Mouse (Mus musculus) common myeloid progenitor, adult 5-6 weeks (primary cell): ENCODE data around the gene Ppp3r2. TPM values are rescaled to one million over a fixed set of nuclear protein-coding genes. Genes with fewer than 3 reads are reported as not detected.

ENCODE experiments used
- ATAC-seq: replicated peaks from 2 replicates; pipeline ENCODE4 v1.8.0; 2016; ENCODE audit warnings: low read depth, mild to moderate bottlenecking, moderate TSS enrichment, inconsistent platforms; ENCODE audit not compliant: poor library complexity, severe bottlenecking
- total RNA-seq: library from RNA; stranded (forward); fragments of 200-1000, 187-1606 nt; gene quantifications from 2 replicates; pipeline ENCODE4 v1.2.3, GENCODE M21; 2017

Gene Ppp3r2
- total RNA-seq = not detected in 2 replicates

DNA sequence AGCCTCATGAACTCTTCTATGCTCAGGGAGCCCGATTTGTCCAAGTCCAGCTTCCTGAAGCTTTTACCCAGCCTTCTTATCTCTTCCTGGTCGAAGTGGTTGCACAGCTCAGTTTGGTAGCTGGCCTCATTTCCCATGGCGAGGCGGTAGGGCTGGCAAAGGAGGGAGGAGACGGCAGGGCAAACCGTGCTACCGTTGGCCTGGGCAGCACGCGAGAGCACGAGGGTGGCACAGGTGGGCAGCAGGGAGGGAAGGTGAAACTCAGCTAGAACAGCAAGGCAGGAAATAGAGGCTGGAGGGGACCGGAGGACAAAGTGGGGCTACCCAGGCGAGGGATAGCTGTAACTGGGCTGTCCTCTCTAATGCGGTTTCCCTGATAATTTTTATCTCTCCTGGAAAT is at the start of gene Ppp3r2:
Gene Ppp3r2 (minus strand): TSS at position 213 of the 400 bp plus-strand sequence.
- ATAC-seq = no peak

DNA sequence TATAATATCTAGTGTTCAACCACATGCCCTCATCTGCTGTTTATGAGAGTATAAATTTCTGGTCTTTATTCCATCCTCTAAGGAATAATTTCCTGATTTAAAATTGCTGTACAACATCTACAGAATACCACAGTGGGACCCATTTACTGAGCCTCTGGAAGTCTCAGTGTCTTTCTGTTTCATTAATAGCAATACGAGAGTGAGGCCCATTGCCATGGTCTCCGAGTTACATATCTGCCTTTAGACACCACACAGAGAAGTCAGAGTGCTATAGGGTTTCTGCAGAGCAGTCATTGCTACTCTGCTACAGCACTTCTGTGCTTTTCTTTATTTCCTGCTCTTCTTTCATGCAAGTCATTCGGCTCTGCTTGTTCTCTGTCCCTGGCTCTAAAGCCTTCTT is 47.5 kb upstream of the Ppp3r2 start:
- ATAC-seq = no peak

DNA sequence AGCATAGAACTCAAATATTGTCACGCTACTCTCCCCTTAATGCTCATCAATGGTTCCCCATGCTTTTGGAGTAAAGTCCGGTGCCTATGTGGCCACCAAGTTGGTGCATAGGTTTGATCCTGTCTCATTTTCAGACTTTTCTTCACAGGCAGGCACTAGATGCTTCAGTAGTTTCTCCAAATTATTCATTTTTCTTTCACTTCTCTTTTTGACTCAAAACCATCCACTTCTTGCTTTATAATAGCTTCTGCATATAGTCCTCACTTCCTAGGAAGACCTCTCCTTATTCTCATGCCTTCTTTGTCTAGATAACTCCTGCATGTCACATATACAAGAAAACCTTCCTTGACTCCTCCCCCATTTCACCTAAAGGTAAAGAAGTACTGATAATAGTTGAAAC is 42.1 kb upstream of the Ppp3r2 start:
- no peak for ATAC-seq

DNA sequence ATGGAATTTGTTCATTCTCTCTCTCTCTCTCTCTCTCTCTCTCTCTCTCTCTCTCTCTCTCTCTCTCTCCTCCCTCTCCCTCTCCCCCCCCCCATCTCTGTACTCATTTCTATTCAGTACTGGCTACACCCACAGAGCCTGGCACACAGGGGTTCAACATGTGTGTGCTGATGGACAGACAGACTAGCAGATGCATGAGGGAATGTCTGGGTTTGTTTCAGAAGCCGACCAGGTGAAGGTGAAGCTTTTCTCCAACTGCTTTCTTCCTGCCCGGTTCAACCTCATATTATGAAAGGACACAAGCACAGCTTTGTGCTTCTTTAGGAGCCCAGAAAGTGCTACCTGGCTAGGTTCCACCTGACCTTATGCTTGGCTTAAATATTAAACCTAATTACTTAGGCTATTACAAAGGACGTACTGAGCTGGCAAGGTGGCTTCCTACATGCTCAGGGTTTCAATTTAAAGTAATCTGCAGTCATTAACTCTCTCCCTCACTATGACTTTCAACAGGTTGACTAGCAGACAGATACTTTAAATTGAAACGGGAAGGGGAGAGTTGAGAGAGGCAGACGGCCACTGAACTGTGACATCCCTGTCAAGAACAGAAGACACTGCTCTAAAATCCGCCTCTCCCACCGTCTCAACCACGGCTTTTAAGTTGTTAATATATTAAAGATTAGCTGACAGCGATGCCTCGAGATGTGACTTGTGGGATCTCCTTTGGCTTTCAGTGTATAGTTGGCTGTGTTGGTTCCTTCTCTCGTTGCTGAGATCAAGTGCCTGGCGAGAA is 9.8 kb upstream of the Ppp3r2 start:
- ATAC-seq = no peak

DNA sequence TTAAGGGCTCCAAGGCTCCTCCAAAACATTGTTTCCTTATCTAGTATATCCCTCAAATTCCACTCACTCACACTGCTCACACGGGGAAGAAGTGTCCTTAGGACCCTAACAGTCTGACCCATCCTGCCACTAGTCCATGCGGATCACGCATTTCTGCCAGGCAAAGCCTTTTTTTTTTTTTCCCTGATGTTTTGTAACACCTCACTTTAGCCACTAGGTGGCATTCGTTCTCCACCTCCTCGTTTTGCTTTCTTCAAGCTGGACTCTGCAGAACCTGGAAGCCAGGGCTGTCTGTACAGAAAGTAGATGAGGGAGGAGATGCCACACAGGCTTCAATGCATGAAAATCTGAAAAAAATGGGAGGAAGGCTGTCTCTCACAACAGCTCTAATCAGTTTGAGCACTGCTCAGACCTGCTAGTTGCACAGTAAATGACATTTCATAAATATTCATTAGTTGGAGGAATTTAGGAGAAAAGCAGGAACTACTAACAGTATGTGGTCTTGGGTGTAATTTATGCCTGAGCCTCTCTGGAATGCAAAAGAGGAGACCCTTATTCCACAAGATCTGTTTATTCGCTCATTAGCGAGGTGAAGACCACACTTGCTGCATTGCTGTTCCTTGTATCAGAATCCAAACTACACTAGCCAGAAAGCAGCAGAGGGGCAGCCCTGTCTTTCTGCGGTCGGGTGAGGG is 6.9 kb upstream of the Ppp3r2 start:
- peak; percentile 87 for ATAC-seq

DNA sequence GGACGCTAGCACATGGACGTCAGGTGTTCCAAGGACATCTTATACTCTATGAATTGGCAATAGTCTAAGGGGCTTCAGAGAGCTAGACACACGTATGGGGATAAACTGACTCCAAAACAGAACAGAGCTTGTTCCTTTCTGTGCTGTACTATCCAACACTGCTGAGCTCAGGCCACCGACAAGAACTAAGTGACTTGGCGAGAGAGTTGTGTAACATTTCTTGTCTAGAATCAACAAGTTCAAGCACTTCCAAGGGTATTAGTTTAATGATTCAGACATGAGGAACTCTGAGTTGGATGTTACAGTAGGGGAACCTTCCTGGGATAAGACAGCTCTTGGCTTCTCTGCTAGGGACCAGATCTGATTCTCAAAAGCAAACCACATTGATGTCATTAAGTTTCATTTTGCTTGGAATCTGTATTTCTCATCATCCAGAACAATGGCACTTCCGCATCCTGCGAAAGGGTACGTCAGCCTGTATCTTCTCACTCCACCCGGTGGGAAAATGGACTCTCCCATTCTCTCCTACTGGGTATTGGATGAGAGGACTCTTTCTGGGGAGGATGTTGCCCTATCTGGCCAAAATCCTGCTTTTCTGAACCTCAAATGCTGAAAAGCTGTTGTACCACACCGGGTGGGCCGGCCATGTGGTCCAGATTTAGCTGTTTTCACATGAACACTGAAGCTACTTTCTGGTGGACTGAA is 1.5 kb downstream of the Ppp3r2 start:
- no peak for ATAC-seq

DNA sequence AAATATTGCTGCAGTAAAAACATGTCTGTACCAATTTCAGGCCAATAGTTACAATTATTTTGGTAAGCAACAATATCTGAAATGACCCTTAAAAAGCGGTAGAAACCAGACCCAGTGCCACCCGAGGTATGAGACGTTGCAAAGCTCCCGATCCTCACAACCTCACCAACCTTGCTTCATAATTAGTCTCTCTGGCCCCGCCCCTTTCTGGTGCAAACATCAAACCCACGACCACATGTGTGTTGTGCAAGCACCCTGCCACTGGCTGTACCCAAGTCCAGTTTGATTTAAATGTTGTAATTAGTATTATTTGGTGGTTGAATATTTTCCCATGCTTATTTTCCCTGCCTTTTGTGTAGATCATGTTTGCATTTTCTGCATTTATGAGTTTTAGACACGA is 5.0 kb downstream of the Ppp3r2 start:
- peak; percentile 65 for ATAC-seq

DNA sequence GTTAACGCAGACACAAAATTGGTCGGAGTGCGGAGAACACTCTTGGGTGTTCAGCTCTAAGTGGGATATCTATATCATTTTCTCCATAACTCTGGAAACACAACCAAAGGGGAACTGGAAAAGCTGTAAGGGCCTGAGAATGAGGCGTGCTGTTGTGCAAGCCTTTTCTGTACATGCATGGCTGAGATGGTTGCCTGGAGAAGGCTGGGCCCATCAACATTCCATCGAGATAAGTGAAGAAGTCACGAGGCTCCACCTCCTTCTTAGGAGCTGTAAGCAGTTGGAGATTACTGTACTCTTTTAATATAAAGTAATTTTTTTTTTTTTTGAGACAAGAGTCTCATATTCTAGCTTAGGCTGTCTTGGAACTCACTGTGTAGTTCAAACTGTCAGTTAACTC is 5.8 kb downstream of the Ppp3r2 start:
- ATAC-seq = no peak

DNA sequence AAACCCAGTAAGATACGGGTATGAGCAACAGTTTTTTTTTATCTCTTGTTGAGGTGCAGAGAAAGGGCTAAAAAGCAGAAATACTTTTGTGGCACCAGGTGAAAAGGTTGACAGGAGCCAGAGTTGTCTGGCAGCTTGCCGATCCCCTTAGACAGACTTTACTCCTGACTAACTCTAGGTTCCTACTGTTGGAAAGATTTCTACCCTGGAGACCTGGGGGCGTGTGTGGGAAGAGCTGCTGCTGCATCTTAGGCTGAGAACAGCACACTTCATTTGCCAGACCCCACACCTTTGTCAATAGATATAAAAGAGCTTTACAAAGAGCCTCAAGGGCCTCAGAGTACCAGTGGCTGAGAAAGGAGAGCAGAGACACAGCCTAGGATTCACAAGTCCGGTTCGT is 17.0 kb downstream of the Ppp3r2 start:
- no peak for ATAC-seq

DNA sequence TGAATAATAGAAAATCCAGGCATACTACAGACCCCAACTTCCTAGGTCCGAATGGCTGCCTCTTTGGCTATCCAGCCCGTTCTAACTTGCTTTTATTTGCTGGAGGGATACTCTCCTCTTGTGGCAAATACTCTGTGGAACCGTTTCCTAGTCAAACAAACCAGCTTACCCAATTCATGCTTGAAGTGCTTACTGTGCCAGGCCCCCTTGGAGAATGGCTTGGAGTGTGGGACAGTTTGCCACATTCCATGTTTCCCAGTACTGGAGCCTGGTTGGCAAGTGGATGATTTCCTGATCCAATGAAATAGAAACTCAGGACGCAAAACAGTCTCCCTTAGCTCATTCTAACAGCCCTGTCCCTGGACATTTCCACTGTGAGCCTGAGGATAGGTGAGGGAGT is 19.6 kb downstream of the Ppp3r2 start:
- no peak for ATAC-seq

DNA sequence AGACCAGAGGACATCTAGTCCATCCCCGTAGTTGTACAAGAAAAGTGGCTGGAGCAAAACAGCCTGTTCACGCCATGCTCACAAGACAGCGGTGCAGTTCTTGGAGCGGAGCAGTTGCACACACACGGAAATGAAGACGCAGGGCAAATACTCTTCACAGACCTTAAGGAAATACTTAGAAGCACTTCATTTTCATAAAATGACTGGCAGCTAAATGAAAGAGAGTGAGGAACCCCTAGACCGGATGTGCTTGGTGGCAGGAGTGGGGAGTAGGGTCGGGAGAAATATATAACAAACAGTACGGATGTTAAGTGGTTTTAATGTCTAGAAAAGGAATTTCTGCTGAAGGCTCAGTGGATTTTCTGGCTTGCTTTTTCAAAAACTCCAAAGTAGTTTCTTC is 20.2 kb downstream of the Ppp3r2 start:
- no peak for ATAC-seq

DNA sequence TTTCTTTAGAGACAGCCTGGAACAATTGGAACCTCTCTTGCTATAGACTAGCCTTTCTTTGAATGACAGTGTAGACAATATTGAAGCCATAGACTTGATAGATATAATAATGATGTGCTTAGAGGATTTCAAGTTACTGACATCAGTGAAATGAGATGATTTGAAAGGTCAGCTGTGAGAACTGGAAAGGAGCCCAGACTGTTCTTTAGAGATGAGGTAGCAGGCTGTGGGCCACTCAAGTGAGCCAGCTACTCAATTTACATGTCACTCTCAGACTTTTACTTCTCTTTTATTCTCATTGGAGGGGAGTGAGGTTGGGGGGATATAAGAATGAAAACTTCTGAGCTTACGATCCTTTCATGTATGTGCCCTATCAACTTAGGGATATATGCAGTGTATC is 22.4 kb downstream of the Ppp3r2 start:
- ATAC-seq = no peak

DNA sequence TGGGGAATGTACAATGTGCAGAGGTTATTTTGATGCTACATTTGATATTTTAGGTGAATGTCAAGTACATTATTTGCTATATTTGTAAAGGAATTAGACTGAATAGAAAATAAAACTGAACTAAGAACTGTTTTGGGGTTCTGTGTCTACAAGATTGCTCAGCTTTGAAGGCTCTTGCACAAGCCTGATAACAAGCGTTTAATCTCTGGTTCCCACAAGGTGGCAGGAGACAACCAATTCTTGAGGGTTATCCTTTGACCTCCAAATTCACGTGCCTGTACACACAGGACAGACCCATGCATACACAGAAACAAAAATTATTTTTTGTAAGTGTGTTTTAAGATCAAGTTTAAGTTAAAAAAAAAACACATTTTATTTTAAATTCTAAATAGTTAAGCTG is 41.9 kb downstream of the Ppp3r2 start:
- peak; percentile 76 for ATAC-seq

DNA sequence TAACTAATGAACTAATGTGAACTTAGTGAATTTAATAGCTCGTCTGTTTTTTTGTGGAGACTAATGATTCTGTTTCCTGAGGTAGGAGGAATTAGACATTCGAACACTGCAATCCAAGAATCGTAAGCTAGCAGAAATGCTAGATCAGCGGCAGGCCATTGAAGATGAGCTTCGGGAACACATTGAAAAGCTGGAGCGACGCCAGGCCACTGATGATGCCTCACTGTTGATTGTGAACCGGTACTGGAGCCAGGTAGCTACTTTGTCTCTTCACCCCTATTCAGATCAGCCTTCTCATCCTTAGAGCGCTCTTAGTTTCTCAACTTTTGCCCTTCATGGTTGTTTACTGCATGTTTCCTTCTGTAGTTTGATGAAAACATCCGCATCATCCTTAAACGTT is 44.0 kb downstream of the Ppp3r2 start:
- no peak for ATAC-seq

DNA sequence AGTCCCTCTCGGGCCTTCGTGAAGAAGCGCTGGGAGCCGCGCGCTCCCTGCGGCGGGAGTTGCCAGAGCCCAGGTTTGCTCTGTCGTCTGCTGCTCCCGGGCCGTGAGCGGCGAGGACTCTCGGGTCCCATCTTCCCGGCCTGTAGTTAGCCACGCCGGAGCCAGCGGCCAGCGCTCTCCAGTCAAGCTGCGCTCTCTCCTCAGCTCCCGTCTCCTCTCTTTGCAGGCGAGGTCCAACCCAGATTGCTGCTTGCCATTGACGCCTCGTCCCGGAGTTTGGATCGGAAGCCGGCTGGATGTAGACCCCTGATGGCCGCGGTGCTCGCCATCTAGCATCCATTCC is 49.7 kb downstream of the Ppp3r2 start:
- ATAC-seq = no peak

DNA sequence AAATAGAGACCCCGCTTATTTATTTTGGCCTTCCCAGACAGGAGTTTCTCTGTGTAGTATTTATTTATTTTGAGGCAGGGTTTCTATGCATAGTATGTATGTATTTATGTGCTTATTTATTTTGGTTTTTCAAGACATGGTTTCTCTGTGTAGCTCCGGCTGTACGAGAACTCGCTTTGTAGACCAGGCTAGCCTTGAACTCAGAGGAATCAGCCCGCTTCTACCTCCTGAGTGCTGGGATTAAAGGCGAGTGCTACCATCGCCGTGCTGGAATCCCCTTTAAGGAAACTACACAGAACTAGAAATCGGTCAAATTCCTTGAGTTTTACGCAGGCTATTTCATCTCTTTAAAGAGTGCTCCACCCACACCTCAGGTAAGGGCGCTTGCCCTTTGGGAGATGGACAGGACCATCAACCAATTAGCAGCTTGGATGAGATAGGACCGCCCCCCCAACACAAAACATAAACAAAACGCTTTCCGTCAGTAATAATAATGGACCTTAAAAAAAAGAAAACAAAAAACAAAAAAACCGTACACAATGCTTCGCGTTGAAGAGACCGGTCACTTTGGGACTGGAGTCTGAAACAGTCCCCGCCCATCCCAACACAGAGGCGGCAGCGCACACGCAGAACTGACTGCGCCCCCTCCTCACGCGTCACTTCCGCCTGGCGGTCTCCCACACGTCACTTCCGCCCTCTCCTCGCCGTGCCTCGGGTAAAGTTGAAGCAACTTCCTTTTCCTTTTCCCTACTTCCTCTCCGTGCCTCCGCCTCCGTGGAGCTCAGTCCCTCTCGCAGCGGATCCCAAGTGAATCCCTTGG is 50.3 kb downstream of the Ppp3r2 start, which contains the start of gene Rnf20:
Gene Rnf20 (plus strand): TSS at position 688 of the 820 bp plus-strand sequence.
- peak; percentile 92 for ATAC-seq

DNA sequence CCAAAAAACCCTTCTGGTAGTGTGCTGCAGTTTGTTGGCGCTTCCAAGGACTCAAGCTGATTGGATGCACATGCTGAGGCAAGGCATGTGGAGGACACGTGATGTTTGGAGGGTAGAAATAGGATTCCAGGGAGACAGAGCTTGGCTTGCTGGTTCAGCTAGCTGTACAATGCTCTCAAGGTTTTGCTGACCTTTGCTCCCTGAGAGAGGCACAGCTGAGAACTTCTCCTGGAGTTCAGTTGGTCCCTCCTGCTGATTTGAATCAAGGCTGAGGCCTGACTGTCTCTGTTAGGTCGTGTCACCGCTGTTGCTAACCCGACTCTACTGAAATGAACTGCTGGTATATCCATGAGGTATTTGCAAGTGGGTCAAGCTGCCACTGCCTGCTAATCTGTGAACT is 52.9 kb downstream of the Ppp3r2 start:
- no peak for ATAC-seq
